9 mouse cellular contexts compared by ENCODE assay signal in the genomic region with DNA sequence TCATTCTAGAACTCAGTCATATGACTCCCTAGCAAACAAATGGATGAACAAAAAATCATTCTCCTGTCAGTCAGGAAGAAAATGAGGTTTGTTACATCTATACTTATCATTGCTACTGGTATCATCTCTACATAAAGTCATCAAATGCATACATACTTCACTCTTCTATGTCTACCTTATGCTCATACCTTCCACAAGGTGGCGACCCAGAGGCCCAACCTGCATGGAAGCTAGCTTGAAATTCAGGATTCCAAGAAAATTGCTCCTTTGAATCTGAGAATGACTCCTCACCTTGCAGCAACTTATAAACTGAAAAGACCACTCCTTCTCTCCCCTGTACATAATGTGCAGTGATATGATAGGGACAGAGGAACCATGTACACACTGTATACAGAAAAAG.
DNase-seq lines count a peak whose midpoint lies in the region; ATAC-seq and TF ChIP-seq lines count a peak whose summit lies in the region.
"Had no signal": no experiment of that assay in that cellular context is flagged by ENCODE, and none has a peak within 500 bp of the region (broad histone marks: within the 10 kb centered on the region; RNA-seq: fewer than 3 reads in every experiment).

No protein-coding gene starts in this region.

- no peak for DNase-seq in hindbrain, postnatal 0 days (ENCODE audit: low spot score)
- peak; percentile 9 for DNase-seq in urinary bladder, postnatal 14 days (ENCODE audit: low spot score)
- DNase-seq in urinary bladder, adult 2 months (ENCODE audit: low spot score): no peak
- DNase-seq in stomach, postnatal 0 days (ENCODE audit: low spot score): no peak
- DNase-seq in spleen, postnatal 36 days (ENCODE audit: low spot score in 2 of 2): no peak
- DNase-seq in T-cell, adult 2 months (ENCODE audit: low spot score): no peak

- no peak for TF ChIP-seq POLR2A in cortical plate, adult 2 months (IDR thresholded peaks at IDR 0.05; ENCODE audit: extremely low read depth, insufficient read depth, low read length)

- H3K27ac ChIP-seq in hindbrain, postnatal 0 days: no peak overlapping the region
- H3K27ac ChIP-seq in hindbrain, embryonic 13.5 days: no peak overlapping the region
- no peak overlapping the region for H3K27ac ChIP-seq in cortical plate, adult 2 months (ENCODE audit: insufficient read depth, low read length)
- no peak overlapping the region for H3K27ac ChIP-seq in stomach, postnatal 0 days (replicated peaks)
- H3K27ac ChIP-seq: embryonic facial prominence, embryonic 15.5 days had no signal

- TF ChIP-seq EP300 in stomach, postnatal 0 days (optimal IDR thresholded peaks at IDR 0.05): no peak

- ATAC-seq in hindbrain, postnatal 0 days: no peak
- no peak for ATAC-seq in hindbrain, embryonic 13.5 days (ENCODE audit: low FRiP score)
- ATAC-seq in stomach, postnatal 0 days (ENCODE audit: low FRiP score, low TSS enrichment): no peak

- 38% methylated on average over 1 of the region's 1 CpGs for WGBS in hindbrain, postnatal 0 days
- WGBS in hindbrain, embryonic 13.5 days: 44% methylated on average over 1 of the region's 1 CpGs
- WGBS in stomach, postnatal 0 days: 26% methylated on average over 1 of the region's 1 CpGs

- no peaks in the 10 kb centered on the region for H3K9me3 ChIP-seq in hindbrain, postnatal 0 days (ENCODE audit: low read length)
- H3K9me3 ChIP-seq in hindbrain, embryonic 13.5 days: no peaks in the 10 kb centered on the region
- no peaks in the 10 kb centered on the region for H3K9me3 ChIP-seq in stomach, postnatal 0 days (ENCODE audit: control insufficient read depth, low read length)
- H3K9me3 ChIP-seq: embryonic facial prominence, embryonic 15.5 days had no signal

- no peaks in the 10 kb centered on the region for H3K27me3 ChIP-seq in hindbrain, postnatal 0 days (ENCODE audit: insufficient read depth, low read length)
- H3K27me3 ChIP-seq in hindbrain, embryonic 13.5 days: no peaks in the 10 kb centered on the region
- H3K27me3 ChIP-seq in stomach, postnatal 0 days (ENCODE audit: control insufficient read depth, insufficient read depth, low read length): no peaks in the 10 kb centered on the region
- H3K27me3 ChIP-seq: embryonic facial prominence, embryonic 15.5 days had no signal

- H3K36me3 ChIP-seq in hindbrain, postnatal 0 days (ENCODE audit: insufficient read depth, low read length): no peaks in the 10 kb centered on the region
- no peaks in the 10 kb centered on the region for H3K36me3 ChIP-seq in hindbrain, embryonic 13.5 days
- no peaks in the 10 kb centered on the region for H3K36me3 ChIP-seq in stomach, postnatal 0 days (ENCODE audit: control insufficient read depth, insufficient read depth, low read length)
- H3K36me3 ChIP-seq: embryonic facial prominence, embryonic 15.5 days had no signal

- no peaks in the 10 kb centered on the region for H3K4me1 ChIP-seq in hindbrain, postnatal 0 days (ENCODE audit: insufficient read depth, low read length)
- no peaks in the 10 kb centered on the region for H3K4me1 ChIP-seq in hindbrain, embryonic 13.5 days (replicated peaks)
- no peaks in the 10 kb centered on the region for H3K4me1 ChIP-seq in cortical plate, adult 2 months (ENCODE audit: control insufficient read depth, insufficient read depth, low read length)
- no peaks in the 10 kb centered on the region for H3K4me1 ChIP-seq in stomach, postnatal 0 days (replicated peaks; ENCODE audit: control insufficient read depth, insufficient read depth)
- H3K4me1 ChIP-seq: embryonic facial prominence, embryonic 15.5 days had no signal

- H3K4me2 ChIP-seq in hindbrain, postnatal 0 days (ENCODE audit: low read depth, low read length): no peak overlapping the region
- no peak overlapping the region for H3K4me2 ChIP-seq in hindbrain, embryonic 13.5 days
- no peak overlapping the region for H3K4me2 ChIP-seq in stomach, postnatal 0 days (replicated peaks; ENCODE audit: low read depth)
- H3K4me2 ChIP-seq: embryonic facial prominence, embryonic 15.5 days had no signal

- no peak overlapping the region for H3K9ac ChIP-seq in hindbrain, postnatal 0 days (replicated peaks; ENCODE audit: low read length)
- H3K9ac ChIP-seq in hindbrain, embryonic 13.5 days: no peak overlapping the region
- no peak overlapping the region for H3K9ac ChIP-seq in stomach, postnatal 0 days (ENCODE audit: low read length)
- H3K9ac ChIP-seq: embryonic facial prominence, embryonic 15.5 days had no signal

- TF ChIP-seq CTCF in hindbrain, postnatal 0 days (IDR thresholded peaks at IDR 0.05; ENCODE audit: low read depth): peak; percentile 56
- TF ChIP-seq CTCF in cortical plate, adult 2 months (IDR thresholded peaks at IDR 0.05; ENCODE audit: extremely low read depth, insufficient read depth, low read length): peak; percentile 44
- peak; percentile 70 for TF ChIP-seq CTCF in stomach, postnatal 0 days (IDR thresholded peaks at IDR 0.05; ENCODE audit: low read depth)

- no peak overlapping the region for H3K4me3 ChIP-seq in hindbrain, postnatal 0 days (ENCODE audit: low read length)
- no peak overlapping the region for H3K4me3 ChIP-seq in hindbrain, embryonic 13.5 days
- H3K4me3 ChIP-seq in cortical plate, adult 2 months (ENCODE audit: insufficient read depth, low read length): no peak overlapping the region
- no peak overlapping the region for H3K4me3 ChIP-seq in stomach, postnatal 0 days (ENCODE audit: low read depth, low read length)
- H3K4me3 ChIP-seq: embryonic facial prominence, embryonic 15.5 days had no signal
